Mouse (Mus musculus) right cerebral cortex, postnatal 25 days (tissue): ENCODE data around the gene Dnajc24.

Experiments
- DNase-seq: peaks from one replicate; pipeline ENCODE4 v3.0.0; 2022

The Dnajc24 gene

DNA sequence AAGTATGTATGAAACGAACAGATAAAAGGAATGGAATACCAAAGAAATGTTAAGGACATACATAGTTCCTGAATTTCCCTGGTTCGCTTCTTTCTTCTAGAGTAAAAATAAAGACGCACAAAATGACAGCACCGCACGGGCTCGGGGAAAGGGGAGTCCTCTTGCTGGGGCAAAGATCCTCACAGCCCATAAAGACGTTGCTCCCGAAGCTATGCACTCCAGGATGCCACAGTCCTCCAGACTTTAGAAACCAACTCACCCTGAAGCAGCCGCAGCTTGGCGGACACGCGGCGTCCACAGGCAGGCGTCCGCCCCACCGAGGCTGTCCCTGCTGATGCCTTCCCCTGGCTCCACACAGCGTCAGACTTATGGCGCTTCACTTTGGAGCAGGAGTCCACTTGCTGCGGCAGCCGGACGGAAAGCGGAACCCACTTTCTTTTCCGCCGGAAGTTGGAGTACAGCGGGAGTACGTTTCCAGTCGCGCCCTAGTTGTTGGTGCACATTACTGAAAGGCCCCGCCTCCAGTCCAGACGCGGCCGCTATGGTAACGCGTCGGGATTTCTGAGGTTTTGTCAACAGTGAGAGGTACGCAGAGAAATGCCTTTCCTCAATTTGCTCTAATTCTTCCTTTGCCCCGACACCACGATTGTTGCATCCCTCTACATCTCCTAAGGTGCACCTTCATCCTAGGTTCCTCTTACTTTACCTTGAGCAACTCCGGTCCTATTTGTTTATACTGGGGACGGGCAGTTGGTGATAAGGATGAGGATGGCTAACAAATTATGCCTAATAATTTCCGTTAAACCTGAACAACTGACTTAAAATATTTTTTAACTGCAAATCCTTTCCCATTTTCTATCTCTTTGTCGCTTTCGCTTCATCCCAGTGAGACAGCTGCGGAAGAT is at the start of gene Dnajc24:
TSS of gene Dnajc24 (minus strand) at position 715 of the 905 bp plus-strand sequence.
- peak; percentile 89 for DNase-seq

DNA sequence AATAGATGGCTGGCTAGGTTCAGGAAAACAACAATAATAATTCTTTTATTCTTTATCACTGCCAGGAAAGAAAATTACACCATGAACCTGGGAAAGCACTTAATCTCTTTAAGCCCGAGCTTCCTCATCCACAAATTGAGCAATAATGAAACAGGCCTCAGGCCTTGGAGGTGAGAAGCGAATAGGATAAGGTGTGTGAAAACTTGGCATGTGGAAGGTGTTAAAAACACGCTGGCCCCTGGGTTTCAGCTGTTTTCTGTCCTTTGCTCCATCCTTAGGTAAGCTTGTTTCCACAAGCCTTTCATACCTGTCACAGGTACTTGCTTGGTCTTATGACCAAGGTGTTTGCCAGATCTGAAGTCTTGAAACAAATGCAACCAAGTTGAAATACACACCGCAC is 43.3 kb upstream of the Dnajc24 start:
- DNase-seq, result no peak

DNA sequence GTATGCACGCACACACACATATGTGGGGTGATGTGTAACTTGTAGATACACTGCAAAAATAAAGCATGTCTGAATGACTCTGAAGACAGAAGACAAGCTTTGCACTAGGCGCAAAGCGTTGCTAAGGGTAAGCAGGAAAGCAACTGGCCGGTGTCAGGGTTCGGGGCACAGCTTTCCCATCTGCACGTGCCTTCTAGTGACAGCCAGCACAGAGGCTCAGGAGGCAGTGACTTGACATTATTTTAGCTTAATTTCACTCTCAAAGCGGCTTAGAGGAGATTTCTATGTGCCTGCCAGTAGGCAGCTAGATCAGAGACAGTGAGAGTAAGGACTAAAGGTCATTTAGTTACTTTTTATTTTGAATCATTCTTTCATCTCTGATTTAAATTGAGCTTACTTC is 39.1 kb upstream of the Dnajc24 start:
- DNase-seq, result no peak

DNA sequence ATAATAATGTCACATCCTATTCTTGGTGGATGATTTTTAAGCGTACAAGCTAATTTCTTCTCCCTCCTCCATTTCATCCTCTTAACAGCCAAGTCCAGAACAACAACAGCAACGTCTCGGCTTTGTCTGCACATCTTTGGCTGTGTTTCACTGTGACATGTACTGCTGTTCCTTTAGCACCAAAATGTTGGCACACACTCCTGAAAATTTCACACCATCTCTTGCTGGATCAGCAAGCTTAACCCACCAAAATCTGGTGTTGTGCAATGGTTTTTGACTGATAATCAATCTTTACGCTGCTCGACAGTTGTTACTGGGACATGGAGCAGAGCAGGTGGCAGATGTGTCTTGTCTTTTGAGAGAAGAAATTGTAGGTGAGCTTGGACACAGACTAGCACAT is 38.6 kb upstream of the Dnajc24 start:
- DNase-seq, result no peak

DNA sequence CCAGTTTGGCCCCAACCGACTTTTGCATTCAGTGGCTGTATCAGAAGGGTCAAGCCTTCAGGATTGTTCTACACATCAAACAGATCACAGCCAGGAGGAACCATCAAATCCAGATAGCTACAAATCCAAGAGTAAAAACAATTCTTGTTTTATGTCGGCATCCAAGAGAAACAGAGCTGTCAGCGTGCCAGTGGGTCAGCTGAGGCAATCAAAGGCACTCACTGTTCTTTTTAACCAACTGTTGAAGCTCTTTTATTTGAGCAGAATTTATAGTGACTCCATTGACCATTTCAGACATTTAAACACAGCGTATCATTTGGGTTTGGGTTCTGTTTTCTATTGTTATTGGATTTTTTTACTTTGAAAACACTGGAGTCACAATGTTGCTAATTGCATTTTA is 34.9 kb upstream of the Dnajc24 start:
- DNase-seq, result no peak

DNA sequence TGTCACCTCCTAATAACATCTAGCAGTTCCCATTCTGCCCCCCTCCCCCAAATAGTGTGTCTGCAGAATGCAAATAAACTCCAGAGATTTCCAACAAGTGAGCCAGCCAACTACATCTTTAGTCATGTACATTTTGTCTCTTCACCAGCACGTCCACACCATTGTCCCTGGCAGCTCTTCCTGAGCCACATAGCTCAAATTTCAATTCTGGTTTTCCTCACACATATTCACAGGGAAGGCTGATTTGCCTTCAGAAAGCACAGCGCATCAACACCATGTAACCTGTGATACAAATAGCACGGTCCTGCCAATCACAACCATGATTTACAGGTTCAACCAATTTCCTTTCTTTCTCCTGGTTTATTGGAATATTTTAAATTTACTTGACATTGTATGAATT is 21.5 kb upstream of the Dnajc24 start:
- DNase-seq, result no peak

DNA sequence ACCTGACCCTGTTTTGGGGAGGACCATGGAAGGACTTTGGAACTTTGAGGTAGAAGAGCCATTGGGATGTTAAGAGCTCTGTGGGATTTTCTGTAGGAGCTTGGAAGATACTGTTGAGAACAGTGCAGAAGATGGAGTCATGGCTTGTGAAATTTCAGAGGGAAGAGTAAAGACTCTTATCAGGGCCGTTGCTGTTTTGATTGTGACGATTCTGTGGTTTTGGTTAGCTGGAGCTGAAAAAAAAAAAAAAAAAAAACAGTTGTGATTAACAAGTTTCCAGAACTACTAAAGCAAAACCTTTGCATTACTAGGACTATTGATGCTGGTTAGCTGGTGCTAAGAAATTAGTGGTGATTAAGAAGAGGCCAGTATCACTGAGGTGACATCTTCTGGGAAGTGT is 5.1 kb upstream of the Dnajc24 start:
- no peak for DNase-seq

DNA sequence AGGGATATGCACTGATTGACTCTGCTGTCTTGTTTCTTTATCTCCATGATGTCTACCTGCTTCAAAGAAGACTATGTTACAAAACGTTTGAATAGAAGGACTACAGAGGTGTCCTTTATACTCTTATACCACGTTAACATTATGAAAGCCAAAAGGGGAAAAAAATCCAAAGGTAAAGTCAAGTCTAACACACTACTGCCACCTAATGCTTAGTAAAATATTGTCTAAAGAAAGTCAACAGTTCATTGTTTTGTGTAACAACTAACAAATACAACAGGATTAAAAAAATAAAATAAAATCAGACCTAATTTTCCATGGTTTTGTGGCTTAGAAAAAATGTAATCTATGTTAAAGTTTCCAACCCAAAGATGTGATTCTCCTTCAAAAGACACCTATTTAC is 15.3 kb downstream of the Dnajc24 start:
- DNase-seq, result no peak

DNA sequence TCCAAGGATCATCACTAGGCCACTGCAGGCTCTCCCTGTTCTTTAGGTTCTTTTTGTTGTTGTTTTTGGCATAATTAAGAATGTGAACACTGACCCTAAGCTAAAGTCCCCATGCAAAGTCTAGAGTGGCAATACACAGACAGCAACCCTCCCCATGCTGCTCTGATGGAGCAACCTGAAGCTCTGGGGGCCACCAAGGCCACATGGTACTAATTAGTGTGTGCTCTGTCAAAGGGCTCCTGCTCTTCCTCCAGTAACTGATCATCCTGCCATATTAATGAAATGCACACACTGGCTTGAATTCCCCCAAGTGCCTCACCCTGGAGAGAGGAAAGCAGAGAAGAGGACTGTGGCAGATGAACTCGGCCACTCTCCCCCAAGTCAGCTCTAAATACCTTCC is 16.2 kb downstream of the Dnajc24 start:
- no peak for DNase-seq

DNA sequence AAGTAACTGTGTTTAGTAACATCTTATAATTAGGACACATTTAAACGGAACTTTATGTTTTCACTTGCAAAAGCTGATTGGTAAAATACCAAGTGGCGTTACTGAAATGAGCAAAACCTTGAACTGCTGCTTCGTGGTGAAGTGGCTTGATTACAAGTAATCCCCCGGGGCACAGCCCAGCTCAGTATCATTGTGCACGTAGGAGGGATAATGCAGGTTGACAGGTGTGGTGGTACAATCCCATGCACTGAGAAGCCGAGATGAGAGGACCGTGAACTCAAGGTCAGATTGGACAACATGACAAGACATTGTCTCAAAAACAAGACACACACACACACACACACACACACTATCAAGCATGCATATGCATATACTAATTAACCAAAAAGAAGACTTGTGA is 18.1 kb downstream of the Dnajc24 start:
- no peak for DNase-seq

DNA sequence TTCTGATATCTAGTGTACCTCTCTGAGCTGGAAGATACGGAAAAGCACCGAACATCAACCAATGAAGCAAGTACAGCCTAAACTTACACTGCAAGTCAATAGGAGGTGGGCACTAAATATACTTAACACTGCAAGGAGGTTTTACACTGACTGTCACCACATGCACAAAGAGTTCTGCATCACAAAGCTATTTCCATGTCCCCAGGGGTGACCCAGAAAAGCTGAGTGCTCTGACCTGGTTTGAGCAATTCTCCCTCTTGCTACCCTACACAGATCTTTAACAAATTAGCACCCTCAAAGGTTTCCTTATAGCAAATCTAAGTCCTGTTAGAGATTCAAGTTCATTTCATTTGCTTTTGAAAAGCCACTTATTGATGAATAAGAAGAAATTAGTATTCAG is 25.3 kb downstream of the Dnajc24 start:
- no peak for DNase-seq

DNA sequence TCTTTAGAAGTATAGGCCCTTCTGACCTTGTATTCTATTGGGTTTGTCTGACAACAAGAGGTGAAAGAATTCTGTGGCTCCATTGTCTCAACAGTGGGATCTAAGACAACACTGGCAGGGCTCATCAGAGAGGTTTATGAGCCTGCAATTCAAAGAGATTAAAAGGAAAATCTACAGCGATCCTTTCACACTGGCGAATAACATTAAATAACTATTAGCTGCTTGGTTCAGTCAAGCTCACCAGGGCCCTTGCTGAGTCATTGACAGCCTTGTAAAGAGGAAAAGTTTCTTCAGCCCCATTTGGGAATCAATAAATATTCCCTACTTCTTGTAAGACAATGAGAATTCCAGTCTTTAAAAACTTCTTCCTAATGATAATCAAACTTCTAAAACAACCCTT is 29.4 kb downstream of the Dnajc24 start:
- no peak for DNase-seq

DNA sequence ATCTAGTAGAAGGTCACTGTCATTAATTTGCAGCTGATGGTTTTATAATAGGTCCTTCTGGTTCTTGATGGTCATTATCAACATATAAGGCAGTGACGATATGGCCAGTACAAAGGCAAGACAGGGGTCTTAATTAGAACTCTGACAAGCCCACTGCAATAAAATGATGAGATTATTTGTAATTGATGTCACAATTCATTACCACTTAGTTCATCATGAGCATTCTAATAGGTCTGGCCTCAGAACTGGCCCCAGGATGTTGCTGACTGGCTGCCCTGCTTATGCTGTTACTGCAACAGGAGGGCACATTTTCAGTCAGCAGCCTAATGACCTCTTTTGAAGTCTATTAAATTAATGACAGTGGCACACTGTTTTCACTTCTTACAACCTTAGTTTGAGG is 39.9 kb downstream of the Dnajc24 start:
- DNase-seq, result no peak

DNA sequence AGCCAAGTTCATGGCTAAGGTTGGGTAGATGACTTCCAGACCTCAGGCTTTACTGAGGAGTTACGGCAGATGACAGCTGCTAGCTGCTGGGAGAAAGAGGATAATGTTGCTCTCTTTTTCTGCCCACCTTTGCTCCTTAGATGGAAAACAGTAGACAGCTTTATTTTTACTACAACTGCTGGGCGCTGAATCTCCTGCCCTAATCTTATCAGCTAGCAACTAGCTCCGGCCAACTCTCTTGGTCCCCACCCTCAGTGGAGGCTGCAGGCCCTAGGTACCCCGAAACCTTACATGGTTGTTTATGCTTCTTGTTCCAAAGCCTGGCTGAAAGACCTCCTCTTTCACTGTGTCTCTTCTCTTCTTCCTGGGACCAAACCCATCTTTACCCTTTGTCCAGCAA is 49.5 kb downstream of the Dnajc24 start:
- no peak for DNase-seq

DNA sequence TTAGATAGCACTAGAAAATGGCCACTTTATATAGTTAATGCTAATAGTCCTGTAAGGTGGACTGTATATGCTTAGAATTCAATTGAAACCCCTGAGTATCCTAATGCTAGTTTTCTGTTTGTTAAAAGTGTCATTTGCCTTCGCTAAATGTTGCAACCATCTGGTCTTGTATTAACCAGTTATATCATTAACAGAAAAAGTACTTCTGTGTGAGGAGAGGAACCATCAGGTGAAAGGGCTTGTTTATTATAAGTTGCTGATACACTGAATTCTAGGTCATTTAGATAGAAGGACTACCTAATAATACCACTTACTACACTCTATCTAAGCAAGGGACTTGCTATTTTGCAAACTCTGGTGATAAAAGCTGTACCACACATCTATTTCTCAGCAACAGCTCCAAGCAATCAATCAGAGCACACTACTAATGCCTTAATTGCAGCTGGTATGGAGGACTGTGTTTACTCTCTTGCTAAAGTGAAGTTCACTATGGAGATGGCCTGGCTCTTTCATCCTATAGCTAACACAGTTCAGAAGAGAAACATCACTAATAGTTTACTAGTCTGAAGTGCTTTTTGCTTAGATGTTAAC is 51.9 kb downstream of the Dnajc24 start:
- no peak for DNase-seq

DNA sequence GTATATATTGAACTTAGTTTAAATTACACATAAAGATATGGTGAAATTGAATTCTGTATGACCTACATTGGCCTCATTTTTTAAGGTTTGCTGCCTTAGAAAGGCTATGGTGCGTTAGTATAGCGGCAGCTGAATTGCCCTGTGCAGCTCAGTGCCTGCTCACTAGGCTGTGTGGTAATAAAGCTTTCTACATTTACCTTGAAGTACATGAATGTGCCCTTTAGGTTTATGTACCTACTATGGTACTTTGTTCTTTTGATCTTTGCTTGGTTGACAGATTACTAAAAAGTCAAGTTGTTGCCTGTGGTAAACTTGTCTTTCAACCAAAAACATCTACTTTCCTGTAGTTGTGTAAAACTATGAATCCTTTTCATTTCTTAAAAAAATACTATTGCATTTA is 53.2 kb downstream of the Dnajc24 start:
- DNase-seq, result no peak

DNA sequence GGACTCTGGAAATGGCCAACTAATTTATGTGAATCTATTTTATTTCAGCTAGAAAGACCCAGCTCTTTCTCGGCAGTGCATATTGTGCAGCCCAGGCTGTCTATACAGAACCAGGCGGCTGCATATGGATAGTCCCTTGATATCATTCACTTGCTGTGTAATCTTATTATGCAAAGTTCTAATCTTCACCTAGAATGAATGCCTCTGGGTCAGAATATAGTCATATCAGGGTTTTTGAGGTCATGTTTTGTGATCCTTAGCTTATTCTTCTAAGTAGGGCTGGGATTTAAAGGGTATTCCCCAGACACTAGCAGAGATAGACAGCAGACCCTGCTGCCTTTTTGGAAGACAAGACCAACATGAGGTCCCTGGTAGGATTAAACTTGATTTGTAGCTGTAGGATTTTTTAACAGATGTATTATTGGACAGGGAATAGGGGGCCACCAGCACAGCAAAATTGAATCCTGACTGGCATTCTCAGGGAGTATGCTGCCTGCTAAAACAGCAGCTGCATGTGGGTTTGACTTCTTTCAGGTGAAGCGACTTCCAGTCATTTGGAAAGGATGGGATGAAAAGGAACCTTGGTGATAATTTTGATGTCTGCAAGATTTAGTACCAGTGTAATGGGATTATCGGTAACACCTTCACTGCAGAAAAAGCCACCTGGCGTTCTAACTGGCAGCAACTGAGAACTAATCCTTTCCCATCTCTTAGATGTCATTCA is 85.6 kb downstream of the Dnajc24 start:
- no peak for DNase-seq
